Mouse (Mus musculus) layer of hippocampus, postnatal 25 days (tissue): ENCODE measurements around the gene BC049715. TPM values are rescaled to one million over a fixed set of nuclear protein-coding genes. Genes with fewer than 3 reads are reported as not detected.
"Not testable (repeated sequence)": the region's sequence is repeated elsewhere in the genome, so short reads cannot be mapped to it uniquely, and the experiment has no call there.

Experiments used
- DNase-seq, 2 experiments: peaks; one replicate each; pipeline ENCODE4 v3.0.0; 2022; ENCODE audit warnings: mixed read lengths in 2 of 2, low spot score in 1 of 2; ENCODE audit errors: extremely low spot score in 1 of 2
- microRNA-seq, 2 experiments: library from miRNA; unstranded; fragments of <30 nt; microRNA quantifications; one replicate each; pipeline ENCODE4 v1.2.0; 2021
- total RNA-seq, 2 experiments: library from RNA; stranded (reverse); gene quantifications; 2 replicates each; pipeline ENCODE4 v1.2.3; 2021

BC049715 gene
- total RNA-seq, 2 experiments from 2014 or later = 2.0 to 3.0 TPM

DNA sequence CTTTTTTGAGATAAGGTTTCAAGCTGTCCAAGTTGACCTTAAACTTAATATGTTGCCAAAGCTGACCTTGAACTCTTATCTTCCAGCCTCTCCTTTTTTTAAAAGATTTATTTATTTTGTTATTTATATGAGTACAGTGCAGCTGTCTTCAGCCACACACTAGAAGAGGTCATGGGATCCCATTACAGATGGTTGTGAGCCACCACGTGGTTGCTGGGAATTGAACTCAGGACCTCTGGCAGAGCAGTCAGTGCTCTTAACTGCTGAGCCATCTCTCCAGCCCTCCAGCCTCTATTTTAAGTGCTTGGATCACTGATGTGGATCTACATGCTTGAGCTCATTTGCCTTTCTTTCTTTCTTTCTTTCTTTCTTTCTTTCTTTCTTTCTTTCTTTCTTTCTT, 57.3 kb downstream of the BC049715 start:
- not testable (repeated sequence) for DNase-seq

GRCm38 (mm10) chr6:136887854-136888253, 60.4 kb downstream of the BC049715 start:
- no peak for DNase-seq

DNA sequence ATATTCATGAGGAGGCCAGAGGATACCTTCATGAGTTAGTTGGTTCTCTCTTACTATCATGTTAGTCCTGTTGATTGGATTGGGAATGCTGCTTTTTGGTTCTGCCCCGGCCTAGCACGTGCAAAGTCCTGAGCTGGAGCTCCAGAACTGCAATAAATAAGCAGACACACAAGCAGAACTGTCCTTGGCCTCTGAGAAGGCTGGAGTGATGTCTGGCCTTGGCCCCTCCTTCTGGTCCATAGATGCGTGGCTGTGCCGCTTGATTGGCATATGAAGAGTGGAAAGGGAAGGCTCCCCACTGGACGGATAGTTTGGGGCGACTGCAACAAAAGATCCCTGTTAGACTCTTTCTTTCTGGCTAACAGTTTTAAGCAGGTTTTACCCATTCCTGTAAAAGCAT, 61.6 kb downstream of the BC049715 start:
- no peak for DNase-seq

DNA sequence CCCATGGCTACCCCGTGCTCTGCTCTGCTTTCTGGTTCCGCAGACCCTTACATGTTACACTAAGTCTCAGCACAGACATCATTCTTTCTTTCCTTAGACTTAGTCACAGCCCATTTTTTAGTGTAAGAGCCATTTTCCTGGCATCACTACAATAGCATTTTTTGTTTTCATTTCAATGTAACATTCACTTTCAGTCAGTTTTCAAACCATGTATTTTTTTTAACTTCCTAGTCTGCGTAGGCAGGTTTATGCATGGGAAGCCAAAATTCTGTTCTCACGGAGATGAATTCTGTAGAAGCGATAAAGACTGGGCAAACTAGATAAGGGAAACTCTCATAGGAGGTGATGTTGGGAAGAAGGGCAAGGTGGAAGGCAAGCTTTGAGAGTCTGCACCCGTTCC, 62.1 kb downstream of the BC049715 start:
- DNase-seq = no peak

Small RNAs within 50 kb of the gene (microRNA-seq; reads per million reads assigned to microRNA genes)
- gene Gm44364 = 0 reads per million in 2 experiments

Other genes starting within 250 kb of the BC049715 start
- gene Plbd1, start 165.7 kb upstream of the BC049715 start, total RNA-seq = under 1 TPM in 1 of 2 experiments, not detected in 1; 0.27 TPM
- gene Gucy2c, start 45.9 kb upstream of the BC049715 start, total RNA-seq = under 1 TPM; 0.56 to 0.79 TPM
- 10 to 100 TPM; 11.6 to 12.4 TPM for gene Hist4h4, start 23.2 kb upstream of the BC049715 start, total RNA-seq
- 10 to 100 TPM; 80.0 to 81.9 TPM for gene H2afj, start 19.4 kb upstream of the BC049715 start, total RNA-seq
- gene Wbp11, start 607 bp downstream of the BC049715 start, total RNA-seq = 100 to 1,000 TPM; 138 to 141 TPM
- 10 to 100 TPM in 1 of 2 experiments, 1 to 10 TPM in 1; 5.2 to 10.5 TPM for gene Smco3, start 7.8 kb downstream of the BC049715 start, total RNA-seq
- not detected for gene Art4, start 30.1 kb downstream of the BC049715 start, total RNA-seq
- 10 to 100 TPM; 18.6 to 25.4 TPM for gene Mgp, start 48.2 kb downstream of the BC049715 start, total RNA-seq
- under 1 TPM; 0.52 to 0.85 TPM for gene Erp27, start 94.6 kb downstream of the BC049715 start, total RNA-seq
- 1 to 10 TPM; 1.2 TPM for gene Pde6h, start 96.2 kb downstream of the BC049715 start, total RNA-seq
- gene Arhgdib, start 114.3 kb downstream of the BC049715 start, total RNA-seq = 10 to 100 TPM in 1 of 2 experiments, 1 to 10 TPM in 1; 8.8 to 11.3 TPM